Mouse (Mus musculus): Measurements from ENCODE around the gene Kcnk7. TPM values are rescaled to one million over a fixed set of nuclear protein-coding genes. Genes with fewer than 3 reads are reported as not detected.

The Kcnk7 gene
- polyA plus RNA-seq, 1 experiment from 2014 or later = 0.50 TPM

DNA sequence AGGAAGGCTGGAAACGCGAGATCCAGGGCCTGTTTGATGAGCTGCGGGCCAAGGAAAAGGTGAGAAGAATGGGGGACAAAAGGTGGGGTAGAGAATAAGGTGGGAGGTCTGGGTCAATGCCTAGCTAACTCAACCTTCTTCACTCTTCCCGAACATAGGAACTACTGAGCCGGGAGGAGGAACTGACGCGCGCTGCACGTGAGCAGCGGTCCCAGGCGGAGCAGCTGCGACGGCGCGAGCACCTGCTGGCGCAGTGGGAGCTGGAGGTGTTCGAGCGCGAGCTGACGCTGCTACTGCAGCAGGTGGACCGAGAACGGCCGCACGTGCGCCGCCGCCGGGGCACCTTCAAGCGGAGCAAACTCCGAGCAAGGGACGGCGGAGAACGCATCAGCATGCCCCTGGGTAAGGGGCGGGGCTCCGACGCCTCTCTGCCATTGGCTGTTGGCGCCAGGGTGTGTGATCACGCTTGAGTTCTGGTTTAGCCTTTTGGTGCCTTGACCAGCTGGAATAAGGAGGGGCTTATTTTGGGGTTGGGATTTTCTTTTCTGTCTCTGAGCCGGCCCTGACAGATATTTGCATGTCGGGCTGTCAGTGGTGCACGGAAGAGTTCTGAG is 8.2 kb upstream of the Kcnk7 start:
- H3K4me2 ChIP-seq (ENCODE audit: low read depth, low read length) = no peak overlapping the region
- no peak overlapping the region for H3K9ac ChIP-seq (ENCODE audit: low read length)
- H3K9me3 ChIP-seq (ENCODE audit: control insufficient read depth, low read length) = no peaks in the 10 kb centered on the region
- H3K36me3 ChIP-seq (ENCODE audit: control insufficient read depth, insufficient read depth, low read length) = peaks cover 54% of the 10 kb centered on the region
- no peak for ATAC-seq (ENCODE audit: low read depth)
- no peak overlapping the region for H3K4me3 ChIP-seq (ENCODE audit: low read length)
- peaks cover 12% of the 10 kb centered on the region for H3K4me1 ChIP-seq (replicated peaks; ENCODE audit: control insufficient read depth, insufficient read depth, low read length)
- 40% methylated on average over 41 of the region's 41 CpGs for WGBS
- no peak overlapping the region for H3K27ac ChIP-seq (ENCODE audit: low read length)
- H3K27me3 ChIP-seq (ENCODE audit: control insufficient read depth, insufficient read depth, low read depth, low read length) = no peaks in the 10 kb centered on the region

DNA sequence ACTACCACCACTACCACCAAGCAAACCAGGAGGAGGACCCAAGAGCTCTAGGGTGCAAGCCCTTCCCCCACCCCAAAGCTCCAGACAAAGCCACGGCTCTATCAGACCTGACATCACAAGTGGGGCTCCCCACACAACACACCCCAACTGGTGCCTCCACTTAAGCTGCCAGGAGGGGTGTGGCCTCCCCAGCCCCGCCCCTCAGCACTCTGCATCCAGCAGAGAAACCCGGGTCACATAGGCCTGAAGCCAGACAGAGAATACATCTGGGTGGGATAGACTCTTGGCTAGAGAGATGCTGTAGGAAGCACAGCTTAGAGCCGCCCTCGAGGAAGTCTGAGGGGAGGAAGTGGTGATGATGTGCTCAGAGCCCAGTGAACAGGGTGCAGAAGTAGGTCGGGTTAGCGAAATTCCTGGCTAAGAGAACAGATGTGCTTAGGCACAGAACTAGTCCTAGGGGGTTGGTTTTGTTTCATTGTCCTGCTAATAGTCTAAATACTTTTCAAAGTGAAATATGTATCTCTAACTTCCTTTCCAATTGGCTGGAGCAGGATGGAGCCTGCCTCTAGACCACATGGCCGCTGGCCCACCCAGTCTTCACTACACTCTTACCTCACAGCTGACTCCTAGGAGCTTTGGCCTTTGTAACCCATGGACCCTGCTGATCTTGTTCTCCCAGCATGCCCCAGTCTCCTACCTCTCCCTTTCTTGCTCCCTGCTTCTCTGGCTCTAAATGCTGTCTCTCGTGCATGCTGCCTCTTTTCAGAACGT is 819 bp downstream of the Kcnk7 start:
- Histone ChIP-seq H3K36me3 (ENCODE audit: control insufficient read depth, insufficient read depth, low read length) (peaks cover 38% of the 10 kb centered on the region), H3K4me1 (replicated peaks; ENCODE audit: control insufficient read depth, insufficient read depth, low read length) (peaks cover 15% of the 10 kb centered on the region), H3K9me3 (ENCODE audit: control insufficient read depth, low read length) (no peaks in the 10 kb centered on the region), H3K4me3 (ENCODE audit: low read length) (no peak overlapping the region), H3K4me2 (ENCODE audit: low read depth, low read length) (no peak overlapping the region), H3K9ac (ENCODE audit: low read length) (peak overlapping the region; percentile 0), H3K27me3 (ENCODE audit: control insufficient read depth, insufficient read depth, low read depth, low read length) (no peaks in the 10 kb centered on the region), H3K27ac (ENCODE audit: low read length) (peak overlapping the region; percentile 36)
- ATAC-seq (ENCODE audit: low read depth) = peak; percentile 72
- WGBS = 31% methylated on average over 10 of the region's 10 CpGs

DNA sequence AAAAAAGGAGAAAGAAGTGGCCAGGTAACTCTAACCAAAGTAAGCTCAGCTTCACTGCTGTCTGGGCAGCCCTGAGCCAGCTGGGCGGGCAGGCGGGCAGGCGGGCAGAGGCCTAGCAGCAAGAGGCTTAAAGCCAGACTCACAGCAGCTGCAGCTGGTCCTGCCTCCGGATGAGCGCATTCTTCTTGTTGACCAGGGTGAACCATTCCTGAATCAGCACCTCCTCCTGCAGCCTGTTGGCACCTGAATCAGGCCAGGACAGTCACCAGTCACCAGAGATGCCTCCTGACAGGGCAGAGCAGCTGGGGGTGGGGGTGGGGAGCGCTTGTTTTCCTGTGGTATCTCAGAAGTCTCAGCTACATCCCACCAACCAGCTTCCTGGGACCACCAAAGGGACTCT is 5.9 kb downstream of the Kcnk7 start:
- WGBS = 95% methylated on average over 6 of the region's 6 CpGs
- H3K9me3 ChIP-seq (ENCODE audit: control insufficient read depth, low read length) = no peaks in the 10 kb centered on the region
- peaks cover 21% of the 10 kb centered on the region for H3K4me1 ChIP-seq (replicated peaks; ENCODE audit: control insufficient read depth, insufficient read depth, low read length)
- no peak for ATAC-seq (ENCODE audit: low read depth)
- no peak overlapping the region for H3K9ac ChIP-seq (ENCODE audit: low read length)
- H3K27me3 ChIP-seq (ENCODE audit: control insufficient read depth, insufficient read depth, low read depth, low read length) = no peaks in the 10 kb centered on the region
- H3K36me3 ChIP-seq (ENCODE audit: control insufficient read depth, insufficient read depth, low read length) = peaks cover 19% of the 10 kb centered on the region
- H3K4me3 ChIP-seq (ENCODE audit: low read length) = no peak overlapping the region
- no peak overlapping the region for H3K4me2 ChIP-seq (ENCODE audit: low read depth, low read length)
- no peak overlapping the region for H3K27ac ChIP-seq (ENCODE audit: low read length)

DNA sequence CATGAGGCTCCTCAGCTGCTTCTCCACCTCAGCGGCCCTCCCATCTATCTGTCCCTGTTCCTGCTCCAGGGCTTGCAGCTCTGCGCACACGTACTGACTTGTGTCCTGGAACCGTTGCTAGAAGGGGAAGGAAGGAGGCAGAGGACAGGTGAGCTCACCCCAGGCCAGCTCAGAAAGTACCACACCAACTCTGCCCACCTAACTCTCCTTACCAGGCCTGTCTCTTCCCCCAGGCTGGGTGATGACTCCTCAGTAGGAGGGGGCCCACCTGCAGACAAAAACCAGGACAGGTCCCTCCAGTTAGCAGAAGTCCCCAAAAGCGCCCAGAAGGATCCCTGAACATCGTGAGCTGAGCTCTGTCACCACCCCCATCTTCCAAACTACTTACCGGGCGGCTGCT is 6.4 kb downstream of the Kcnk7 start:
- H3K4me2 ChIP-seq (ENCODE audit: low read depth, low read length) = no peak overlapping the region
- H3K27ac ChIP-seq (ENCODE audit: low read length) = no peak overlapping the region
- no peaks in the 10 kb centered on the region for H3K9me3 ChIP-seq (ENCODE audit: control insufficient read depth, low read length)
- WGBS = 84% methylated on average over 7 of the region's 8 CpGs
- H3K27me3 ChIP-seq (ENCODE audit: control insufficient read depth, insufficient read depth, low read depth, low read length) = no peaks in the 10 kb centered on the region
- H3K36me3 ChIP-seq (ENCODE audit: control insufficient read depth, insufficient read depth, low read length) = peaks cover 19% of the 10 kb centered on the region
- ATAC-seq (ENCODE audit: low read depth) = no peak
- peaks cover 20% of the 10 kb centered on the region for H3K4me1 ChIP-seq (replicated peaks; ENCODE audit: control insufficient read depth, insufficient read depth, low read length)
- no peak overlapping the region for H3K4me3 ChIP-seq (ENCODE audit: low read length)
- no peak overlapping the region for H3K9ac ChIP-seq (ENCODE audit: low read length)

GRCm38 (mm10) chr19:5711218-5711617 is 7.1 kb downstream of the Kcnk7 start:
- Histone ChIP-seq H3K4me2 (ENCODE audit: low read depth, low read length) (no peak overlapping the region), H3K4me1 (replicated peaks; ENCODE audit: control insufficient read depth, insufficient read depth, low read length) (peaks cover 22% of the 10 kb centered on the region), H3K9ac (ENCODE audit: low read length) (no peak overlapping the region), H3K9me3 (ENCODE audit: control insufficient read depth, low read length) (no peaks in the 10 kb centered on the region), H3K27ac (ENCODE audit: low read length) (no peak overlapping the region), H3K27me3 (ENCODE audit: control insufficient read depth, insufficient read depth, low read depth, low read length) (no peaks in the 10 kb centered on the region), H3K4me3 (ENCODE audit: low read length) (no peak overlapping the region), H3K36me3 (ENCODE audit: control insufficient read depth, insufficient read depth, low read length) (peaks cover 19% of the 10 kb centered on the region)
- no peak for ATAC-seq (ENCODE audit: low read depth)
- 27% methylated on average over 3 of the region's 3 CpGs for WGBS

DNA sequence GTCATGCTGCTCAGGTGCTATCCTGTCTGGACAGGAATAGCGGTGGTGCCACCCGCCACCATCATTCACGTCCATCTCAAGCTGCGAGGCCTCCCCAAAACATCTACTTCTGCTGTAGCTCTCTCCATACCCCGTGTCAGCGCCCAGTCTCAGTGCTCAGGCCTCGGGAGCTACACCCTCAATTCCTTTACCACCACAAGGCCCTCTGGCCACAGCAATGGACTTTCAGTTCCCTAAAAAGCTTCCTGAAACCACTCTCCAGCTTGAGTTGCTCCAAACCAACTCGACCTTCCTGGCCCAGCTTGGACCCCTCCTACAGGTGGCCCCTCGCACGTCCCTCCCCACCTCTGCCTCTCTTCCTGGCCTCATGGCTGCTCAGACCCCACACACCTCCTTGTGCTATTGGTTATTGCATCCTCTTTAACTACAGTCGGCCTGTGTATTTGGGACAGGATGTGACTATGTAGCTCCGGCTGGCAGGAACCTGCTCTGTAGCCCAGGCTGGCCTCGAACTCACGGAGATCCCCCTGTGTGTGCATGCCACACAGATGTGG is 7.8 kb downstream of the Kcnk7 start:
- ATAC-seq (ENCODE audit: low read depth) = no peak
- peaks cover 19% of the 10 kb centered on the region for H3K36me3 ChIP-seq (ENCODE audit: control insufficient read depth, insufficient read depth, low read length)
- 91% methylated on average over 14 of the region's 14 CpGs for WGBS

DNA sequence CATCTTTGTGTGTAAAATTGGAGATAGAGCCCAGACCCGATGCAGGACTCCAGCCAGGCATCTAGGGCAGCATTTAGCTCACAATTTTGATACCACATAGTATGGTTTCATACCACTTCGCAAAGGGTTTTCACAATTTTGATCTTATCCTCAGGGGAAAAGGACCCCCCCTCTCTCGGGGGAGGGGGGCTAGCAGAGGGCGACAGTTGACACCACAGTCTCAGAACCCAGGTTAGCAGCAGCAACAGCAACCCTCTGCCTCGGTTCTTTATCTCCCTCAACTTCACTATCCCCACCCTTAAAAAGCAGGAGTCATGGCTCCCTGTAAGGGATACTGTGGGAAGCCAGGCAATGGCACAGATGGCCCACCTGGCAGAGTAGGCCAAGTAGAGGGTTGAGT is 9.1 kb downstream of the Kcnk7 start:
- no peak for ATAC-seq (ENCODE audit: low read depth)
- Histone ChIP-seq H3K4me2 (ENCODE audit: low read depth, low read length) (0 out of 2 replicates have a peak overlapping the region, but pooled peaks have one; percentile 18), H3K9me3 (ENCODE audit: control insufficient read depth, low read length) (no peaks in the 10 kb centered on the region), H3K36me3 (ENCODE audit: control insufficient read depth, insufficient read depth, low read length) (peaks cover 13% of the 10 kb centered on the region), H3K27ac (ENCODE audit: low read length) (peak overlapping the region; percentile 77), H3K27me3 (ENCODE audit: control insufficient read depth, insufficient read depth, low read depth, low read length) (no peaks in the 10 kb centered on the region), H3K9ac (ENCODE audit: low read length) (0 out of 2 replicates have a peak overlapping the region, but pooled peaks have one; percentile 20), H3K4me1 (replicated peaks; ENCODE audit: control insufficient read depth, insufficient read depth, low read length) (peaks cover 24% of the 10 kb centered on the region), H3K4me3 (ENCODE audit: low read length) (no peak overlapping the region)
- WGBS = 64% methylated on average over 5 of the region's 5 CpGs

More for the DNA sequence above, 7.8 kb downstream of the Kcnk7 start:
- Histone ChIP-seq H3K4me2 (ENCODE audit: low read depth, low read length) (no peak overlapping the region), H3K4me1 (replicated peaks; ENCODE audit: control insufficient read depth, insufficient read depth, low read length) (peaks cover 24% of the 10 kb centered on the region), H3K27me3 (ENCODE audit: control insufficient read depth, insufficient read depth, low read depth, low read length) (no peaks in the 10 kb centered on the region), H3K9ac (ENCODE audit: low read length) (no peak overlapping the region), H3K27ac (ENCODE audit: low read length) (no peak overlapping the region), H3K9me3 (ENCODE audit: control insufficient read depth, low read length) (no peaks in the 10 kb centered on the region), H3K4me3 (ENCODE audit: low read length) (no peak overlapping the region)

DNA sequence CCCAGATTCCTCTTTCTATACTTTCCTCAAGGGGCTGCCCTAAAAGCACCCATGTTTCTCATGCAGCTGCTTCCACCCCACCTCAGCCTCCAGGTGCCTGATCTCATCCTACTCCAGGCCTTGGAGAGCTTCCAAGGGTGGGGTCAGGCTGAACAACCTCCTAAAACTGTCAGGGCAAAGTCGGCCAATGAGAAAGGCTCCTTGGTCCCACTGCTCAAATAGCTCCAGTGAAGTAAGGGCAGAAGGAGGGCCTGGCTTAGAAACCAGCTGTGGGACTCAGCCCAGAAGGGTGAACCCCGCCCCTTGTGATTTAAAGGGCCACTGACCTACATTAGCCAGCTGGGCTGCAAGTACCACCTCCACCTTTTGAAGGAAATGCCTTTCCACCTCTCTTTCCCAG is 9.6 kb downstream of the Kcnk7 start:
- peaks cover 9% of the 10 kb centered on the region for H3K36me3 ChIP-seq (ENCODE audit: control insufficient read depth, insufficient read depth, low read length)
- no peaks in the 10 kb centered on the region for H3K27me3 ChIP-seq (ENCODE audit: control insufficient read depth, insufficient read depth, low read depth, low read length)
- peak overlapping the region; percentile 31; the same call in 1 of the 2 replicates for H3K9ac ChIP-seq (ENCODE audit: low read length)
- peak overlapping the region; percentile 77 for H3K27ac ChIP-seq (ENCODE audit: low read length)
- H3K9me3 ChIP-seq (ENCODE audit: control insufficient read depth, low read length) = no peaks in the 10 kb centered on the region
- peaks cover 24% of the 10 kb centered on the region for H3K4me1 ChIP-seq (replicated peaks; ENCODE audit: control insufficient read depth, insufficient read depth, low read length)
- 9% methylated on average over 2 of the region's 2 CpGs for WGBS
- no peak overlapping the region for H3K4me3 ChIP-seq (ENCODE audit: low read length)
- peak; percentile 88 for ATAC-seq (ENCODE audit: low read depth)
- H3K4me2 ChIP-seq (ENCODE audit: low read depth, low read length) = 0 out of 2 replicates have a peak overlapping the region, but pooled peaks have one; percentile 18

Measured in lung, embryonic 16.5 days (tissue).